Mouse (Mus musculus) bone marrow macrophage, adult 2 months (primary cell): Measurements from ENCODE around the gene Snx1. TPM values are rescaled to one million over a fixed set of nuclear protein-coding genes. Genes with fewer than 3 reads are reported as not detected.
A peak's percentile ranks its signal among the peaks of the same experiment; 100 is the strongest.

Source experiments
- H3K27ac ChIP-seq: 2 replicates; pipeline ENCODE4 v1.5.1; 2012; ENCODE audit warnings: low read depth, low read length; ENCODE audit not compliant: insufficient read depth
- H3K4me1 ChIP-seq: 2 replicates; pipeline ENCODE4 v1.6.1; 2012; ENCODE audit warnings: low read length; ENCODE audit not compliant: control insufficient read depth, insufficient read depth
- H3K4me3 ChIP-seq: 2 replicates; pipeline ENCODE4 v1.5.1; 2012; ENCODE audit warnings: mild to moderate bottlenecking, low read length, moderate library complexity; ENCODE audit not compliant: insufficient read depth
- CTCF ChIP-seq: IDR thresholded peaks from 2 replicates; pipeline ENCODE4 v1.5.1; 2012; ENCODE audit warnings: low read depth, mild to moderate bottlenecking, low read length, moderate library complexity
- POLR2A ChIP-seq: IDR thresholded peaks from 2 replicates; pipeline ENCODE4 v1.6.1; 2012; ENCODE audit warnings: mild to moderate bottlenecking, low read depth, low read length, borderline replicate concordance
- polyA plus RNA-seq: library from polyadenylated mRNA; stranded (reverse); fragments of >200 nt; gene quantifications from 2 replicates; pipeline ENCODE4 v1.2.4, GENCODE M21; 2012; ENCODE audit not compliant: missing spikeins, insufficient read depth, insufficient read length

Gene Snx1
- polyA plus RNA-seq, 1 experiment = 141 TPM

DNA sequence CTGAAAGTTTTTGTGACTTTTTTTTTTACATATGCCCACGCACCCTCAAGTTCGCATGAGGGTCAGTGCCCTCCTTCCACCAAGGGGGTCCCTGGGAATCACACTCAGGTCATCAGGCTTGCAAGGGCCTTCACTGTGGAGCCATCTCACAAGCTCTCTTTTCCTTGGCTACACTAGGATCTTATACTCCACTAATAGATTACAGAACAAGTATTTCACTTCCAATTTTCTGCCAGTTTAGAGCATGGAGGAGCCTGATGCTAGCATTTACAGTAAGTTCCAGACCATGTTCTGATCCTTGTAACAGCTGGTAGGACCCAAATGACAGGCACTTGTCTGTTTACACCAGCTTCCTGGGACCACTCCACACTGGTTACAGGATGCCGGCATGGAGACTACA, 48.3 kb downstream of the Snx1 start:
- Histone ChIP-seq H3K4me3 (no peak overlapping the region), H3K27ac (no peak overlapping the region), H3K4me1 (no peaks in the 10 kb centered on the region)
- no peak for TF ChIP-seq CTCF
- no peak for TF ChIP-seq POLR2A

DNA sequence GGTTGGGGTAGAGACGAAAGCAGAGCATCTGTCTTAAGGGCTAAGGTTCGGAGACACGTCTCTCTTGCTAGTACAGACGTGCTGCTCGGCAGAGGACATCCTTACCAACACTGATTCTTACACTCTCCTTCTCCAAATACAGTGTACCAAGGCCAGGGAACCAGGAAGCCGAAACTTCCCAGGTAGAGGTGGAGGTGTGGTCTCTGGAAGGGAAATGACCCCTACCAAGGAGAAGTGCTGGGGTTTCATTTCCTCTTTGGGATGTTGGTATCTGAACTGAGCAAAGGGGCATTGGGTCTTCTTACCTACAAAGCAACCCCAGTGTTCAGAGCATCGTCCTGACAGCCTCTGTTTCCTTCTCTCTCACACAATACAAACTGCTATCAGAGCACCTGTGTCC, 53.6 kb downstream of the Snx1 start:
- Histone ChIP-seq H3K27ac (no peak overlapping the region), H3K4me3 (no peak overlapping the region)
- TF ChIP-seq CTCF = no peak
- no peak for TF ChIP-seq POLR2A

DNA sequence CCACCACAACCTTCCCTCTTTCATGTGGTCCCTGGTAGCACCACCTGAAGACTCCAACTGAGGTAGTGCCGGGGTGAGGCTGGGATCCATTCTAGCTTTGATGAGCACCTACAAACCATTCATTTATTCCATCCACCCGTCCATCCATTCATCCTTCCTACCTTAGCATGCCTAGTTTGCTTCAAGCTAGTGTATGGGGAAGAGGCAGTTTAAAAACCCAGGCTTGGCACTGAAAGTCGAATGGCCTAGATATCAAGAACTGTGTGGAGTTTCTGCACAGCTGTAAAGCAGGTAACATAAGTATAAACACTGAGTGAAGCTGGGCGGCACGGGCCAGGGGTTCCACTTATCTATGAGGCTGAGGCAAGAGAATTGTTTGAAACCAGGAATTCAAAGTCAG, 56.2 kb downstream of the Snx1 start:
- H3K4me1 ChIP-seq = peaks cover 2% of the 10 kb centered on the region; the same call in 1 of the 2 replicates
- no peak for TF ChIP-seq POLR2A
- no peak for TF ChIP-seq CTCF
- H3K4me3 ChIP-seq = no peak overlapping the region
- H3K27ac ChIP-seq = no peak overlapping the region

More for the DNA sequence above, 53.6 kb downstream of the Snx1 start:
- peaks cover 2% of the 10 kb centered on the region; the same call in 1 of the 2 replicates for H3K4me1 ChIP-seq

DNA sequence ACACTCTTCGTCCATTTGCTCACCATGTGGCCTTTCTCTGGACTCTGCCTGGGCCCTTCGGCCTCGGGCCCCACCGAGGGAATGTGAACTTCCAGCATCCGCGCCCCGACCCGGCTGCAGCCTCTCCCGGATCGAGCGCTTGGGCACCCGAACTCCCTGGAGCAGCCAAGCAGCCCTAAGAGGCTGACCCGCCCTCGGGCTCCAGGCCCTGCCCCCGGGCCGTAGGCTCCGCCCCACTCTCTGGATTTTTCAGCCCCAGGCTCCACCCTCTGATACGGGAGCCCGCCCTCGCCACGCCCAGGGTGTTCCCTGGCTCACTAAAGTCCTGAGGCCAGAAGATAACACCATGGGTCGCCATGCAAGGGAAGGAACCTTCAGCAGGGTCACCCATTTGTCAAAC, 56.8 kb downstream of the Snx1 start, which contains the start of gene Snx22:
Snx22 (minus strand) TSS at position 137 of the 400 bp plus-strand sequence.
- Histone ChIP-seq H3K4me1 (peaks cover 2% of the 10 kb centered on the region; the same call in 1 of the 2 replicates), H3K27ac (no peak within 1 kb of the TSS), H3K4me3 (peak within 1 kb of the TSS; percentile 60)
- TF ChIP-seq POLR2A = no peak

DNA sequence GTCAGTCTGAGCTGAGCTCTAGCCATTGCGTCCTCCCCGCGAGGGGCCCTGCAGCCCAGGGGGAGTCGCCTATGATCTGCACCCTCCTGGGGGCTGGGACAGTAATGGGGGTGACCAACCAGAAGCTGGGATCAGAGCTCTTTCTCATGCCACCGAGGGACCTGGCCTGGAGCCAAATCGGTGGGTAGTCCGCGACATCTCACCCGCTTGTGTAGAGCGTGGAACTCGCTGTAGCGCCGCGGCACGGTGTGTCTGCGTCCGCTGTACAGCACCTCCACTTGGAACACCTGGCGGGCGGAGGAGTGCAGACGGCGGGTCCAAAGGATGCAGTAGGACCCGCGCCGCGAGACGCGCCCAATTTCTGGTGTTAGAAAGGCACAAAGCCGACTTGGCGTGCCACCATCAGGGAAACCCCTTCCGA, 57.4 kb downstream of the Snx1 start:
- H3K4me3 ChIP-seq = peak overlapping the region; percentile 60
- no peak overlapping the region for H3K27ac ChIP-seq
- peaks cover 2% of the 10 kb centered on the region; the same call in 1 of the 2 replicates for H3K4me1 ChIP-seq
- TF ChIP-seq POLR2A = no peak
- no peak for TF ChIP-seq CTCF

DNA sequence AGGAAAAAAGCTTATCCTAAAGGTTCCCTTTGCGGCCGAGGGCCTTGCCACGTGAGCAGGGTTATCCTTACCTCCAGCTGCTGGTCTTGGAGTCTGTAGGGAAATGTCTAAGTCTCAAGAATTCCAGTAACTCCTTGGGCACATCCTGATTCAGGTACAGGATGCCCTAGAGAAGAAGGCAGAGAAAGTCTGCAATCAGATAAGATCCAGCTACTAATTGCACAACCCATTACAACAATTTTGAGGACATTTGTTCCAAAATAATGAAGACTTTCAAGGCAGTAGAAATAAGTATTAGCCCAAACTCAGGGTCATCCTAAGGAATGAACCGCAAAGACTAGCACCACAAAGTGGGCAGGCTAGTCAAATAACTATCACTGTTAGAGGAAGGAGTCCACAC, 58.3 kb downstream of the Snx1 start:
- TF ChIP-seq POLR2A (no peak), CTCF (no peak)
- Histone ChIP-seq H3K4me1 (peaks cover 2% of the 10 kb centered on the region; the same call in 1 of the 2 replicates), H3K27ac (no peak overlapping the region), H3K4me3 (no peak overlapping the region)

DNA sequence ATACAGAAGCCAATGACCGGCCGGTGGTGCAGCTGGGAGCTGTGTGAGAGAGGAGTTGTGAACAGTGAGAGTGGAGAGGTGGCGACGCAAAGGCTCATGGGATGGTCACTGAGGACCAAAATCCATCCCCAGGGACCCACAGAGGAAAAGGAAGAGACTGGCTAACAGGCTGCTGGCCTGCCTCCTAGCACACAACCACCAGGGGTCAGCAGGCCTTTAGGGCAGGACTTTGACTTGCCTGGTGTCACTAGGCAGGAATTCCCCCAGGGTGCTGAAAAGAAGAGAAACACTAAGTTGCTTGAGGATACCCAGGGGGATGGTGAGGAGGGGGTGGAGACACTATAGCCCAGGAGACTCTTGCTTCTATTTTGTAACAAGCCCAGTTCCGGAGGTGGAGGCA, 58.8 kb downstream of the Snx1 start:
- Histone ChIP-seq H3K27ac (no peak overlapping the region), H3K4me3 (no peak overlapping the region), H3K4me1 (peaks cover 2% of the 10 kb centered on the region; the same call in 1 of the 2 replicates)
- TF ChIP-seq CTCF = 0 out of 2 replicates have a peak, but pooled peaks have one; percentile 16
- TF ChIP-seq POLR2A = no peak

DNA sequence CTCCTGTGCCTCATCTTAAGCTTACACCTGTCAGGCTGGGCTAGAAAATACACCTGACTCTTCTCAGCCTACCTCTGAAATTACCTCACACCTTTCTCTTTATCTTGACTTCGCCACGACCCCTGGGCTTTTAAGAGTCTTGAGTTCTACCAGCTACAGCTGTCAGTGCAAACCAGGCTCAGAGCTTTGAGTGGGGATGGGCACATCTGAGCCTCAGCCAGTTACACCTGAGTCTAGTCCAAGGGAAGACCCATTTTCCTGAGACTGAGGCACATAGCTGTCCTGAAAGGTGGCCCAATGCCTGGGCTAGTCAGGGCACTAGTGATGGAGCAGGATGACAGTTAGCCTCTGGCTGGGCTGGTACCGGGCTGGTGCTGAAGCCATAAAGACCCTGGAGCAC, 59.6 kb downstream of the Snx1 start:
- H3K4me1 ChIP-seq = peaks cover 2% of the 10 kb centered on the region; the same call in 1 of the 2 replicates
- H3K27ac ChIP-seq = no peak overlapping the region
- H3K4me3 ChIP-seq = no peak overlapping the region
- TF ChIP-seq CTCF = no peak
- TF ChIP-seq POLR2A = no peak

DNA sequence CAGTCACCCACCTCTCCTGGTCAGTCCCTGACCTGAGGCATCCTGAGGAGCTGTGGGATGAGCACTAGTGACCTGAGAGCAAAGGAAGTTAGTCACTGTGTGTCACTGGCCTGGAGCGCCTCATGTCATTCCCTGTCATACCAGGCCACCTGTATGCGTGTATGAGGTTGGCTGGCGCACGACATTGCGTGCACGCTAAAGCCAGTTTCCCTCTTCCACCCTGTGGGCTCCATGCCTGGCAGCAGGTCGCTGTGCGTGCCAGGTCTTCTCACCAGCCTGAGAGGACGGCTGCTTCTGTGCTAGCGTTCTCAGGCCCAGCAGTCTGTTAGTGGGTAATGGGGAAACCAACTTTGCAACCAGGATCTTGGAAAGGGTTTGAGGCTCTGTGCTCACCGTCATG, 62.1 kb downstream of the Snx1 start:
- Histone ChIP-seq H3K4me3 (no peak overlapping the region), H3K27ac (no peak overlapping the region), H3K4me1 (peaks cover 8% of the 10 kb centered on the region)
- TF ChIP-seq CTCF (no peak), POLR2A (no peak)

DNA sequence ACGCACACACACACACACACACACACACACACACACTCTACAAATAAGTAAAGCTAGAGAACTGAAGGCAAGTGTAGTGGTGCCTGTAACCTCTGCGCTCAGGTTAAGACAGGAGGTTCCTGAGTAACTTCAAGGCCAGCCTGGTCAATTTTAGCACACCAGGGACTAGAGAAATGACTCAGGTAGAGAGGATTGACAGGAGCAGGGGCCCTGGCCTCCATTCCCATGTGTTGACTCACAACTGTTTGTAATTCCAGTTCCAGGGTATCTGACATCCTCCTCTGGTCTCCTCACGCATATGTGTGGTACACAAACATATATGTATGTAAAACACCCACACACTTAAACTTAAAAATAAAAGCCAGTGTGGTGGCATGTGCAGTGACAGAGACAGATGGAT, 62.9 kb downstream of the Snx1 start:
- no peak overlapping the region for H3K27ac ChIP-seq
- peaks cover 13% of the 10 kb centered on the region for H3K4me1 ChIP-seq
- TF ChIP-seq POLR2A (no peak), CTCF (no peak)
- H3K4me3 ChIP-seq = no peak overlapping the region

DNA sequence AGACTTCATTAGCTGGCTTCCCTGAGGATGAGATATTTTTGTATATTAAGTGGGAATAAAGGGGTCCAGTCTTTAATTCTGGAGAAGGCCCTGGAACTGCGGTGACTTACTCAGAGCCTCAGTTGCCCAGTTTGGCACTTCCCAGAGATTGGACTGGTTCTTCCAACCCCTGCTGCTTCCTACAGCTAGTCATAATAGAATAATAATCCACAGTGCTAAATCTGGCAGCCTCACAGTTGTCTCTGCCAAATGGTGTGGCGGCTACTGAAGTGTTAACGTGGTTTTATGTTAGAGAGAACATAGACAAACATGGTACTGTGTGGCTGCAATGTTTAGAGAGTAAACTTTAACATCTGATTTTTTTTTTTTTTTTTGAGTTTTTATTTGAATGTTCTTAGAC, 64.7 kb downstream of the Snx1 start:
- no peak for TF ChIP-seq CTCF
- TF ChIP-seq POLR2A = no peak
- Histone ChIP-seq H3K27ac (no peak overlapping the region), H3K4me1 (peaks cover 17% of the 10 kb centered on the region), H3K4me3 (peak overlapping the region; percentile 97; the same call in 1 of the 2 replicates)
